Mouse (Mus musculus): ENCODE data around the gene Prl2c1.

DNA sequence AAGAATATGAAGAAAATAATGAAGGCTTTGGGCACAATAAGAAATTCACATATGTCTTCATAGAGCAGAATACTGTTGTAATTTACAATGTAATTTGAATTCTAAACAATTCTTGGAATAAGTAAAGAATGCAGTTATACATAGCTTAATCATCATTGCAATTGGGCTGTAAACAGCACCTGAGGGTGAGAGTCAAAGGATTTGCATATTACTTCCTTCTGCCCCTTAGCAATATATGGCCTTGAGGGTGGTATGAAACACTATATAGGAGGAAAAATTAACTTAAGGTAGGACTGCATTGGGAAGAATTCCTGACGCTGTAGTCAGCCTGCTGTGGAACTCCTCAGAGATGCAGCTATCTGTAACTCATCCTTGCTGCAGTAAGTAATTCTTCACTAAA is 47.8 kb upstream of the Prl2c1 start, which contains the start of gene Prl2a1:
- TF ChIP-seq POLR2A (IDR thresholded peaks at IDR 0.05; ENCODE audit: insufficient read length, low read depth), result no peak
- TF ChIP-seq USF1 (IDR thresholded peaks at IDR 0.05; ENCODE audit: low read depth), result no peak
- TF ChIP-seq POLR2AphosphoS2 (IDR thresholded peaks at IDR 0.05; ENCODE audit: insufficient read length, low read depth), result no peak
- no peak for TF ChIP-seq TCF12 (IDR thresholded peaks at IDR 0.05; ENCODE audit: insufficient read depth, poor library complexity, severe bottlenecking)
- TF ChIP-seq E2F4 (IDR thresholded peaks at IDR 0.05; ENCODE audit: insufficient read depth), result no peak
